Mouse (Mus musculus) heart, embryonic 16.5 days (tissue): ENCODE results near the gene Casz1. TPM values are rescaled to one million over a fixed set of nuclear protein-coding genes. Genes with fewer than 3 reads are reported as not detected.

Experiments
- ATAC-seq: fragments of 200-750 bp; cut with Nextera tagmentation; replicated peaks from 2 replicates; pipeline ENCODE4 v1.8.0; 2017; ENCODE audit warnings: moderate number of reproducible peaks; ENCODE audit not compliant: insufficient read depth, low FRiP score; ENCODE audit errors: extremely low read depth
- H3K27ac ChIP-seq: fragments of 300-500 bp; sonication (generic); 2 replicates; pipeline ENCODE4 v1.5.1; 2014; ENCODE audit warnings: mild to moderate bottlenecking, low read length, control low read depth, moderate library complexity
- H3K27me3 ChIP-seq: fragments of 300-500 bp; sonication (generic); 2 replicates; pipeline ENCODE4 v1.6.1; 2014; ENCODE audit warnings: low read length, mixed read lengths; ENCODE audit not compliant: control insufficient read depth, insufficient read depth
- H3K36me3 ChIP-seq: fragments of 300-500 bp; sonication (generic); 2 replicates; pipeline ENCODE4 v1.6.1; 2014; ENCODE audit not compliant: control insufficient read depth, insufficient read depth
- H3K4me1 ChIP-seq: fragments of 300-500 bp; sonication (generic); 2 replicates; pipeline ENCODE4 v1.6.1; 2014; ENCODE audit warnings: low read length, mixed read lengths; ENCODE audit not compliant: control insufficient read depth, insufficient read depth
- H3K4me2 ChIP-seq: fragments of 300-500 bp; sonication (generic); 2 replicates; pipeline ENCODE4 v1.6.1; 2014; ENCODE audit warnings: low read depth, mild to moderate bottlenecking, control low read depth, low read length
- H3K4me3 ChIP-seq: fragments of 300-500 bp; sonication (generic); 2 replicates; pipeline ENCODE4 v1.5.1; 2014; ENCODE audit warnings: mild to moderate bottlenecking, control low read depth, low read length
- H3K9ac ChIP-seq: fragments of 300-500 bp; sonication (generic); 2 replicates; pipeline ENCODE4 v1.6.1; 2014; ENCODE audit warnings: low read length, control low read depth
- H3K9me3 ChIP-seq: fragments of 300-500 bp; sonication (generic); replicated peaks from 2 replicates; pipeline ENCODE4 v1.6.1; 2016; ENCODE audit warnings: low read length; ENCODE audit not compliant: control insufficient read depth
- WGBS: fragments of 180-500 bp; shearing (Covaris S2); extraction: QIAGEN DNeasy Blood & Tissue Kit; methylation state at CpG from one replicate; pipeline ENCODE4 v1.1.7; 2014; 5-methylcytosine and 5-hydroxymethylcytosine counted together
- polyA plus RNA-seq: library from polyadenylated mRNA; unstranded; fragments of >200 nt; fragmentation: Nextera tagmentation; extraction: Ambion mirVana; gene quantifications from 2 replicates; pipeline ENCODE4 v1.2.1, GENCODE M21; 2015

Casz1 gene
- 22.4 and 25.7 TPM in 2 replicates for polyA plus RNA-seq

- Histone ChIP-seq H3K27ac (peak within 1 kb of the TSS; percentile 99), H3K27me3 (peaks cover 24% of the 10 kb centered on the region), H3K9me3 (no peaks in the 10 kb centered on the region), H3K4me1 (peaks cover 17% of the 10 kb centered on the region), H3K9ac (peak within 1 kb of the TSS; percentile 97), H3K36me3 (no peaks in the 10 kb centered on the region), H3K4me3 (peak within 1 kb of the TSS; percentile 89), H3K4me2 (peak within 1 kb of the TSS; percentile 83)
- ATAC-seq, result peak; percentile 79
- WGBS, result 0% methylated on average over 68 of the region's 68 CpGs
Measured at GRCm38 (mm10) chr4:148804137-148804779, at the start of gene Casz1. Gene Casz1 (plus strand): TSS chr4:148804429.

- 49% methylated on average over 4 of the region's 4 CpGs for WGBS
- ATAC-seq, result no peak
- Histone ChIP-seq H3K4me3 (no peak overlapping the region), H3K9ac (no peak overlapping the region), H3K9me3 (no peaks in the 10 kb centered on the region; the same call in 1 of the 2 replicates), H3K36me3 (no peaks in the 10 kb centered on the region), H3K27ac (no peak overlapping the region), H3K27me3 (no peaks in the 10 kb centered on the region), H3K4me1 (no peaks in the 10 kb centered on the region), H3K4me2 (no peak overlapping the region)
Measured at GRCm38 (mm10) chr4:148758863-148759262, 45.4 kb upstream of the Casz1 start.

- H3K36me3 ChIP-seq, result no peaks in the 10 kb centered on the region
- H3K27ac ChIP-seq, result no peak overlapping the region
- H3K27me3 ChIP-seq, result no peaks in the 10 kb centered on the region
- no peak overlapping the region for H3K4me2 ChIP-seq
- H3K4me1 ChIP-seq, result no peaks in the 10 kb centered on the region
- no peak for ATAC-seq
- H3K9ac ChIP-seq, result no peak overlapping the region
- H3K4me3 ChIP-seq, result no peak overlapping the region
- no peaks in the 10 kb centered on the region; the same call in 1 of the 2 replicates for H3K9me3 ChIP-seq
- 85% methylated on average over 7 of the region's 7 CpGs for WGBS
Measured at GRCm38 (mm10) chr4:148760152-148760551, 44.1 kb upstream of the Casz1 start.

GRCm38 (mm10) chr4:148766021-148766775, 38.0 kb upstream of the Casz1 start:
- Histone ChIP-seq H3K4me3 (no peak overlapping the region), H3K9ac (no peak overlapping the region), H3K4me2 (no peak overlapping the region), H3K9me3 (no peaks in the 10 kb centered on the region), H3K4me1 (peaks cover 16% of the 10 kb centered on the region; the same call in 1 of the 2 replicates), H3K27me3 (peaks cover 4% of the 10 kb centered on the region; the same call in 1 of the 2 replicates), H3K27ac (no peak overlapping the region), H3K36me3 (no peaks in the 10 kb centered on the region)
- 79% methylated on average over 21 of the region's 21 CpGs for WGBS
- no peak for ATAC-seq

GRCm38 (mm10) chr4:148767655-148768305, 36.4 kb upstream of the Casz1 start:
- Histone ChIP-seq H3K27me3 (peaks cover 7% of the 10 kb centered on the region), H3K4me2 (no peak overlapping the region), H3K9ac (no peak overlapping the region), H3K9me3 (no peaks in the 10 kb centered on the region), H3K4me1 (peaks cover 16% of the 10 kb centered on the region), H3K36me3 (no peaks in the 10 kb centered on the region), H3K4me3 (no peak overlapping the region), H3K27ac (no peak overlapping the region)
- ATAC-seq, result no peak
- 45% methylated on average over 8 of the region's 8 CpGs for WGBS

GRCm38 (mm10) chr4:148768649-148769048, 35.6 kb upstream of the Casz1 start:
- no peak for ATAC-seq
- H3K9ac ChIP-seq, result no peak overlapping the region
- H3K27me3 ChIP-seq, result peaks cover 7% of the 10 kb centered on the region
- peaks cover 16% of the 10 kb centered on the region for H3K4me1 ChIP-seq
- no peak overlapping the region for H3K27ac ChIP-seq
- WGBS, result 65% methylated on average over 10 of the region's 10 CpGs
- no peak overlapping the region for H3K4me3 ChIP-seq
- no peaks in the 10 kb centered on the region for H3K36me3 ChIP-seq
- H3K9me3 ChIP-seq, result no peaks in the 10 kb centered on the region
- H3K4me2 ChIP-seq, result no peak overlapping the region

GRCm38 (mm10) chr4:148770582-148771408, 33.4 kb upstream of the Casz1 start:
- ATAC-seq, result 0 out of 2 replicates have a peak, but pooled peaks have one; percentile 33
- Histone ChIP-seq H3K27me3 (peaks cover 7% of the 10 kb centered on the region), H3K36me3 (no peaks in the 10 kb centered on the region), H3K4me2 (no peak overlapping the region), H3K4me3 (no peak overlapping the region), H3K9me3 (no peaks in the 10 kb centered on the region), H3K27ac (no peak overlapping the region), H3K4me1 (peaks cover 20% of the 10 kb centered on the region), H3K9ac (peak overlapping the region; percentile 33)
- 25% methylated on average over 19 of the region's 21 CpGs for WGBS

- no peak overlapping the region for H3K4me3 ChIP-seq
- no peaks in the 10 kb centered on the region for H3K9me3 ChIP-seq
- peaks cover 20% of the 10 kb centered on the region for H3K4me1 ChIP-seq
- WGBS, result 24% methylated on average over 14 of the region's 14 CpGs
- no peak overlapping the region for H3K27ac ChIP-seq
- no peak overlapping the region for H3K9ac ChIP-seq
- H3K36me3 ChIP-seq, result no peaks in the 10 kb centered on the region
- H3K4me2 ChIP-seq, result 0 out of 2 replicates have a peak overlapping the region, but pooled peaks have one; percentile 25
- peaks cover 7% of the 10 kb centered on the region for H3K27me3 ChIP-seq
- ATAC-seq, result no peak
Measured at GRCm38 (mm10) chr4:148771409-148771929, 32.8 kb upstream of the Casz1 start.
